Mouse (Mus musculus) intestine, postnatal 0 days (tissue): ENCODE measurements around the gene 5430402E10Rik. TPM values are rescaled to one million over a fixed set of nuclear protein-coding genes. Genes with fewer than 3 reads are reported as not detected.
A peak's percentile ranks its signal among the peaks of the same experiment; 100 is the strongest.
"Not testable (repeated sequence)": the region's sequence is repeated elsewhere in the genome, so short reads cannot be mapped to it uniquely, and the experiment has no call there.

ENCODE experiments used
- ATAC-seq: fragments of 200-750 bp; cut with Nextera tagmentation; 2 replicates; pipeline ENCODE4 v1.8.0; 2017; ENCODE audit warnings: mild to moderate bottlenecking, moderate TSS enrichment, moderate library complexity
- H3K27ac ChIP-seq: fragments of 300-500 bp; sonication (generic); 2 replicates; pipeline ENCODE4 v1.5.1; 2014; ENCODE audit warnings: mild to moderate bottlenecking, low read depth, low read length, moderate library complexity
- H3K27me3 ChIP-seq: fragments of 300-500 bp; sonication (generic); replicated peaks from 2 replicates; pipeline ENCODE4 v1.6.1; 2014; ENCODE audit warnings: low read length, mixed read lengths; ENCODE audit not compliant: control insufficient read depth, insufficient read depth
- H3K36me3 ChIP-seq: fragments of 300-500 bp; sonication (generic); 2 replicates; pipeline ENCODE4 v1.6.1; 2014; ENCODE audit warnings: mild to moderate bottlenecking, moderate library complexity; ENCODE audit not compliant: control insufficient read depth, insufficient read depth
- H3K4me1 ChIP-seq: fragments of 300-500 bp; sonication (generic); replicated peaks from 2 replicates; pipeline ENCODE4 v1.6.1; 2014; ENCODE audit warnings: antibody characterized with exemption, low read length, mixed read lengths; ENCODE audit not compliant: control insufficient read depth, insufficient read depth
- H3K4me2 ChIP-seq: fragments of 300-500 bp; sonication (generic); replicated peaks from 2 replicates; pipeline ENCODE4 v1.6.1; 2014; ENCODE audit warnings: low read depth, mild to moderate bottlenecking, moderate library complexity
- H3K4me3 ChIP-seq: fragments of 300-500 bp; sonication (generic); 2 replicates; pipeline ENCODE4 v1.5.1; 2014; ENCODE audit warnings: low read depth, low read length
- H3K9ac ChIP-seq: fragments of 300-500 bp; sonication (generic); 2 replicates; pipeline ENCODE4 v1.6.1; 2014; ENCODE audit warnings: mild to moderate bottlenecking, low read depth, low read length
- H3K9me3 ChIP-seq: fragments of 300-500 bp; sonication (generic); 2 replicates; pipeline ENCODE4 v1.6.1; 2016; ENCODE audit warnings: mixed run types; ENCODE audit not compliant: control insufficient read depth
- CTCF ChIP-seq: sonication (generic); IDR thresholded peaks from 2 replicates; pipeline ENCODE4 v1.5.1; 2016; ENCODE audit warnings: low read depth, mild to moderate bottlenecking, control low read depth, antibody characterized with exemption, moderate library complexity
- WGBS: fragments of 180-500 bp; shearing (Covaris S2); extraction: QIAGEN DNeasy Blood & Tissue Kit; methylation state at CpG from one replicate; pipeline ENCODE4 v1.1.7; 2014; 5-methylcytosine and 5-hydroxymethylcytosine counted together
- polyA plus RNA-seq: library from polyadenylated mRNA; unstranded; fragments of >200 nt; fragmentation: Nextera tagmentation; extraction: Ambion mirVana; gene quantifications from 2 replicates; pipeline ENCODE4 v1.2.1, GENCODE M21; 2015

Gene 5430402E10Rik
- not detected in 2 replicates for polyA plus RNA-seq

- H3K4me1 ChIP-seq, H3K27ac ChIP-seq, H3K9ac ChIP-seq, H3K36me3 ChIP-seq, H3K4me3 ChIP-seq, ATAC-seq, H3K4me2 ChIP-seq, H3K9me3 ChIP-seq, H3K27me3 ChIP-seq: not testable (repeated sequence)
- WGBS = 83% methylated on average over 1 of the region's 1 CpGs
Observed at GRCm38 (mm10) chrX:77924962-77925361, at the start of gene 5430402E10Rik. Gene 5430402E10Rik, minus strand, starts transcription at chrX:77925062.

DNA sequence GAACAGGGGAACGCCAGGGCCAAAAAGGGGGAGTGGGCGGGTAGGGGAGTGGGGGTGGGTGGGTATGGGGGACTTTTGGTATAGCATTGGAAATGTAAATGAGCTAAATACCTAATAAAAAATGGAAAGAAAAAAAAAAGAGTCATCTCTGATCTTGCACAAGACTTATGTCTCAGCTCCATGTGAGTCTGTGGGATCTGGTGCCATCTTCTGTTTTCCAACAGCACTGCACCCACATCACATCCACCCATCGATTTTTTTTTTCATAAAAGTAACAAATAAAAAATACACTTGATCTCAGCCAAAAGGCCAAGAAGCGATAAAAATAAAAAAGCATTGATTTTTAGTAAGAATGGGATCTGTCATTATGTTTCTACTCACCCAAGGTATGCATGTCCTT lies 44.8 kb downstream of the 5430402E10Rik start:
- not testable (repeated sequence) for H3K4me2 ChIP-seq, H3K4me3 ChIP-seq, H3K36me3 ChIP-seq, H3K27ac ChIP-seq, H3K9me3 ChIP-seq, H3K27me3 ChIP-seq, H3K9ac ChIP-seq, H3K4me1 ChIP-seq, ATAC-seq
- WGBS = 44% methylated on average over 2 of the region's 4 CpGs
- 0 out of 2 replicates have a peak, but pooled peaks have one; percentile 16 for TF ChIP-seq CTCF

Other genes with a start within 250 kb of the 5430402E10Rik start
- gene Prkx, start 128.8 kb downstream of the 5430402E10Rik start, polyA plus RNA-seq = 6.7 and 7.0 TPM in 2 replicates
- not detected in 2 replicates for gene Pbsn, start 71.4 kb downstream of the 5430402E10Rik start, polyA plus RNA-seq
- not detected in 2 replicates for gene Gm14744, start 60.3 kb downstream of the 5430402E10Rik start, polyA plus RNA-seq
- gene Obp1a, start 166.3 kb upstream of the 5430402E10Rik start, polyA plus RNA-seq = not detected in 2 replicates
- gene Gm5938, start 200.4 kb upstream of the 5430402E10Rik start, polyA plus RNA-seq = not detected in 2 replicates